Mouse (Mus musculus) lung, adult 2 months (tissue): ENCODE data around the gene Bsn.

ENCODE experiments used
- CTCF ChIP-seq: fragments of 200-500 bp; IDR thresholded peaks from 2 replicates; pipeline ENCODE4 v1.5.1; 2011; ENCODE audit warnings: mild to moderate bottlenecking, low read length, control low read depth; ENCODE audit not compliant: insufficient read depth
- POLR2A ChIP-seq: fragments of 200-500 bp; IDR thresholded peaks from 2 replicates; pipeline ENCODE4 v1.6.1; 2011; ENCODE audit warnings: low read depth, mild to moderate bottlenecking, control low read depth, low read length, borderline replicate concordance; ENCODE audit errors: extremely low read depth

GRCm38 (mm10) chr9:108056361-108057261, 133.6 kb downstream of the Bsn start:
- no peak for TF ChIP-seq CTCF
- no peak for TF ChIP-seq POLR2A
